Mouse (Mus musculus): ENCODE data around the gene Ppt1. TPM values are rescaled to one million over a fixed set of nuclear protein-coding genes. Genes with fewer than 3 reads are reported as not detected.

Gene Ppt1
- polyA plus RNA-seq, 1 experiment from 2014 or later: 91.5 TPM

Other genes with a start within 250 kb of the Ppt1 start
- not detected in 2 replicates for gene 9530002B09Rik, start 147.0 kb upstream of the Ppt1 start, polyA plus RNA-seq (2015; fragmentation: Nextera tagmentation; extraction: Ambion mirVana)
- 44.3 and 51.9 TPM in 2 replicates for gene Cap1, start 49.8 kb downstream of the Ppt1 start, polyA plus RNA-seq (2015; fragmentation: Nextera tagmentation; extraction: Ambion mirVana)
- 0.55 and 0.80 TPM in 2 replicates for gene Mfsd2a, start 124.9 kb downstream of the Ppt1 start, polyA plus RNA-seq (2015; fragmentation: Nextera tagmentation; extraction: Ambion mirVana)
- gene Mycl, start 159.4 kb downstream of the Ppt1 start, polyA plus RNA-seq (2015; fragmentation: Nextera tagmentation; extraction: Ambion mirVana): 1.3 and 1.9 TPM in 2 replicates
- 9.9 and 11.0 TPM in 2 replicates for gene Trit1, start 180.4 kb downstream of the Ppt1 start, polyA plus RNA-seq (2015; fragmentation: Nextera tagmentation; extraction: Ambion mirVana)